Mouse (Mus musculus) hindbrain, postnatal 0 days (tissue): Measurements from ENCODE around the gene Apba3. TPM values are rescaled to one million over a fixed set of nuclear protein-coding genes. Genes with fewer than 3 reads are reported as not detected.

Source experiments
- ATAC-seq: fragments of 200-750 bp; cut with Nextera tagmentation; 2 replicates; pipeline ENCODE4 v1.8.0; 2017; ENCODE audit warnings: mild to moderate bottlenecking, moderate TSS enrichment, moderate library complexity
- DNase-seq: peaks from one replicate; pipeline ENCODE4 v3.0.0-alpha.2; 2015; ENCODE audit warnings: low spot score
- H3K27ac ChIP-seq: fragments of 300-500 bp; sonication (generic); 2 replicates; pipeline ENCODE4 v1.5.1; 2014; ENCODE audit warnings: mild to moderate bottlenecking
- H3K27me3 ChIP-seq: fragments of 300-500 bp; sonication (generic); 2 replicates; pipeline ENCODE4 v1.6.1; 2014; ENCODE audit warnings: low read length, mixed read lengths; ENCODE audit not compliant: insufficient read depth
- H3K36me3 ChIP-seq: fragments of 300-500 bp; sonication (generic); 2 replicates; pipeline ENCODE4 v1.6.1; 2014; ENCODE audit warnings: low read length, mixed read lengths; ENCODE audit not compliant: insufficient read depth
- H3K4me1 ChIP-seq: fragments of 300-500 bp; sonication (generic); 2 replicates; pipeline ENCODE4 v1.6.1; 2014; ENCODE audit warnings: antibody characterized with exemption, low read length, mixed read lengths; ENCODE audit not compliant: insufficient read depth
- H3K4me2 ChIP-seq: fragments of 300-500 bp; sonication (generic); 2 replicates; pipeline ENCODE4 v1.6.1; 2014; ENCODE audit warnings: low read depth, mild to moderate bottlenecking, low read length, moderate library complexity, mixed read lengths
- H3K4me3 ChIP-seq: fragments of 300-500 bp; sonication (generic); 2 replicates; pipeline ENCODE4 v1.5.1; 2014; ENCODE audit warnings: low read length
- H3K9ac ChIP-seq: fragments of 300-500 bp; sonication (generic); replicated peaks from 2 replicates; pipeline ENCODE4 v1.6.1; 2014; ENCODE audit warnings: mild to moderate bottlenecking, low read length, moderate library complexity, mixed read lengths
- H3K9me3 ChIP-seq: fragments of 300-500 bp; sonication (generic); 2 replicates; pipeline ENCODE4 v1.6.1; 2016; ENCODE audit warnings: low read length, mixed read lengths
- CTCF ChIP-seq: IDR thresholded peaks from 2 replicates; pipeline ENCODE4 v1.5.1; 2016; ENCODE audit warnings: antibody characterized with exemption, control low read depth, low read depth
- WGBS: fragments of 180-500 bp; shearing (Covaris S2); extraction: QIAGEN DNeasy Blood & Tissue Kit; methylation state at CpG from one replicate; pipeline ENCODE4 v1.1.7; 2014; 5-methylcytosine and 5-hydroxymethylcytosine counted together
- polyA plus RNA-seq: library from polyadenylated mRNA; unstranded; fragments of >200 nt; fragmentation: Nextera tagmentation; extraction: Ambion mirVana; gene quantifications from 2 replicates; pipeline ENCODE4 v1.2.1, GENCODE M21; 2015
- total RNA-seq: library from RNA; depleted of rRNA; stranded (reverse); fragments of >200 nt; gene quantifications from 2 replicates; pipeline ENCODE4 v1.2.3, GENCODE M21; 2014

Gene Apba3
- total and polyA plus RNA-seq, 2 experiments from 2014 or later, result 24.0 to 63.6 TPM

DNA sequence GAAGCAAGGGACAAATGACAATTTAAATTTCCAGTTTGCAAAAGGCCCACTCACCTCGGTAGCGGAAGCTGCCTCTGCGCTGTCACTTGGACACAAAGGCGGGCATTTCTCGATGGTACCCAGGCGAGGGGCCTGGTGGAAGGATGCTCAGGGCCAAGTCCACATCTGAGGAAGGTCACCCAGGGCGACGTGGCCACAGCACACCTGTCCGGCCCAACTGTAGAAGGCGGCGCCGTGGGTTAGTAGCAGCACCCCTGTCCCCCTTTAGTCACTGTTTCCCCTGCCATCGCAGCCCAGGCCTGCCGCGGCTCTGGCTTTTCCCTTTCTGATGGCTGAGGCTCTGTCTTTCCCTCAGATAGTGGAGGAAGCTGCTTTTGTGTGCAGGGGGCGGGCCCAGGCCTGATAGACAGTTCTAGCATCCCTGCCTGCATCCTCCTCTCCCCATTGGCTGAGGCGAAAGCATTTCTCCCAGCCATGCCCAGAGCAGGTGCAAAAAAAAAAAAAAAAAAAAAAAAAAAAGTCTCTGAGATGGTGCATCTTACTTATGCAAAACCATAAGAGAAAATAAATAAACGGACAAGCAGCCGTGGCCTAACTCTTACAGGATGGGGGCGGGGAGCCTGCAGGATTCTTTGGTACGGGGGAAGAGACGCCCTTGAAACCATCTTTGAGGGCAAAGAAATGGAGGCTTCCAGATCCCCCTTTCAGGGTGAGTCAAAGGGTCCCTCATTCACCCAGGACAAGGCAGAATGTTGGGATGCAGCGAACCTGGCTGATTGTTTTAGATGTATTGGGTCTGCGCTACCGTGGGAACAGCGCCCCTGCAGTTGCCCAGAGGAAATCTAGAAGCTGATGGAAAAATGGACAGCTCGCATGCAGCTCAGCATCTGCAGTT lies 36.1 kb upstream of the Apba3 start, which contains the start of gene Atcay:
Gene Atcay, minus strand, starts transcription at position 396 of the 895 bp plus-strand sequence.
- H3K4me2 ChIP-seq, result peak within 1 kb of the TSS; percentile 66
- peak within 1 kb of the TSS; percentile 94 for H3K27ac ChIP-seq
- H3K27me3 ChIP-seq, result no peaks in the 10 kb centered on the region
- DNase-seq (peak; percentile 90), ATAC-seq (peak; percentile 84)
- H3K4me1 ChIP-seq, result peaks cover 19% of the 10 kb centered on the region
- H3K36me3 ChIP-seq, result no peaks in the 10 kb centered on the region
- peak within 1 kb of the TSS; percentile 86 for H3K9ac ChIP-seq
- TF ChIP-seq CTCF, result peak; percentile 78
- no peaks in the 10 kb centered on the region for H3K9me3 ChIP-seq
- H3K4me3 ChIP-seq, result peak within 1 kb of the TSS; percentile 61
- WGBS, result 2% methylated on average over 27 of the region's 27 CpGs

DNA sequence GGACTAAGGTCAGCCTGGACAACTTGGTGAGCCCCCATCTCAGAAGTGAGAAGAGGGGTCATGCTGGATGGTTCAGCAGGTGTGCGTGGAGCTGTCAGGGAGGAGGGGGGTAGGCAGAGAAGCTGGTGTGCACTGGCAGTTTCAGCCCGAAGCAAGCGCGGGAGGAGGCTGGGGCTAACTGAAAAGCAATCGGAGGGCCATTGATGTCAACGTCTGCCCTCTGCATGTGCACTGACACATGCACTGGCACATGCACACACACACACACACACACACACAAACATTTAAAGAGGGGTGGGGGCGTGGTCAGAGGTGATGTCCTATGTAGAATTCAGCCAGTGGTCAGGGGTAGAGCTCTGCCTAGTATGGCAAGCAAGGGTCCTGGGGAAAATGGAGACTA lies 35.3 kb upstream of the Apba3 start:
- ATAC-seq, result no peak

DNA sequence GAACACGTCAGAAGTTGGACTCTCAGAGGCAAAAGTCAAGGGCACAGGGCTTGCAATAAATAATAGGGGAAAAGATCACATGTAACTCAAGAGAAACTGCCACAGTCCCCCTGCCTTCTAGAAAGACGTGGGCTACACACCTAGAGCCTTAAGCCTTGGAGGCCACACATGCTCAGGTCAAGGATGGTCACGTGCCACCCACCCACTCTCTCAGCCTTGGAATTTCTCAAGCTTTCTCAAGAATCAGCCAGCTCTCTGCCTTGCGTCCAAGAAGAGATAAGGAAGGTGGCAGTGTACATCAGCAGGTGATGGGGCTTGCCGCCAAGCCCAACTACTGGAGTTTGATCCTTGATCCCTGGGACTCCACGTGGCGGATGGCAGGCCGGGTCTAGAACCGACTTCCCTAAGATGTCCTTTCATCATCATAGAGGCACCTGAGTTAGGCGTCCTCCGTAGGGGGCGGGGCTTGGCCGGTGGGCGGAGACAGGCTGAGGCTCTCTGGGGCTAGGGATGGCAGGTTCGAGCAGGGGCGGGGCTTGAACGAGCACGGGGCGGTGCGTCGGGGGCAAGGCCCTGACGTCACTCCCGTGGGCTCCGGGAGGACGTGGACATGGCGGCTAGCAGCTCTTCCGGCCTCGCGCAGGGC lies 34.1 kb upstream of the Apba3 start, which contains the start of gene Zfr2:
Gene Zfr2, plus strand, starts transcription at position 576 of the 646 bp plus-strand sequence.
- WGBS, result 9% methylated on average over 29 of the region's 29 CpGs
- ATAC-seq, result peak; percentile 86

More for the DNA sequence above, 35.3 kb upstream of the Apba3 start:
- WGBS, result 41% methylated on average over 7 of the region's 7 CpGs
- no peaks in the 10 kb centered on the region for H3K27me3 ChIP-seq
- peak overlapping the region; percentile 61 for H3K4me3 ChIP-seq
- peak overlapping the region; percentile 66 for H3K4me2 ChIP-seq
- no peaks in the 10 kb centered on the region for H3K36me3 ChIP-seq
- no peaks in the 10 kb centered on the region for H3K9me3 ChIP-seq
- DNase-seq, result no peak
- H3K27ac ChIP-seq, result peak overlapping the region; percentile 94; the same call in 1 of the 2 replicates
- H3K4me1 ChIP-seq, result peaks cover 19% of the 10 kb centered on the region
- H3K9ac ChIP-seq, result peak overlapping the region; percentile 86; the same call in 1 of the 2 replicates
- TF ChIP-seq CTCF, result no peak

DNA sequence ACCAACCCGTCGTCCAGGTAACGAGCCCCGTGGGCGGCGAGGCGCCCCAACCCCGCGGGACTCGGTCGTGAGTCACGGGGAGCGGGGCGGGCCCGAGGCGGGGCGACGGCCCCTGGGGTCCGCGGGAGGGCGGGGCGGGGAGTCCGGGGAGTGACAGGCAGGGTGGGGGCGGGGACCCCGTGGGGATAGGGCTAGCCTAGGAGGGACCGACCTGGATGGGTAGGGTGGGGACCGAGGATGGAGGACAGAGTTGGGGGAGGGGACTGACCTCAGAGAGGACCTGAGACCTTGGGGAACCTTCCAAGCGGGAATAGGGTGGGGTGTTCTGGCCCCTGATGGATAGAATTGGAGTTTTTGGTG lies 33.6 kb upstream of the Apba3 start:
- TF ChIP-seq CTCF, result no peak
- ATAC-seq (peak; percentile 64; the same call in 1 of the 2 replicates), DNase-seq (no peak)
- Histone ChIP-seq H3K9me3 (no peaks in the 10 kb centered on the region), H3K4me3 (peak overlapping the region; percentile 52), H3K4me2 (peak overlapping the region; percentile 70), H3K27ac (peak overlapping the region; percentile 62), H3K9ac (peak overlapping the region; percentile 63), H3K27me3 (no peaks in the 10 kb centered on the region), H3K36me3 (no peaks in the 10 kb centered on the region), H3K4me1 (peaks cover 19% of the 10 kb centered on the region)
- under 1% methylated on average over 27 of the region's 28 CpGs for WGBS

More for the DNA sequence above, 34.1 kb upstream of the Apba3 start, which contains the start of gene Zfr2:
- no peak for TF ChIP-seq CTCF
- Histone ChIP-seq H3K4me2 (peak within 1 kb of the TSS; percentile 70), H3K9ac (peak within 1 kb of the TSS; percentile 63), H3K27ac (peak within 1 kb of the TSS; percentile 94), H3K36me3 (no peaks in the 10 kb centered on the region), H3K9me3 (no peaks in the 10 kb centered on the region), H3K27me3 (no peaks in the 10 kb centered on the region), H3K4me1 (peaks cover 19% of the 10 kb centered on the region), H3K4me3 (peak within 1 kb of the TSS; percentile 52)
- peak; percentile 94 for DNase-seq

DNA sequence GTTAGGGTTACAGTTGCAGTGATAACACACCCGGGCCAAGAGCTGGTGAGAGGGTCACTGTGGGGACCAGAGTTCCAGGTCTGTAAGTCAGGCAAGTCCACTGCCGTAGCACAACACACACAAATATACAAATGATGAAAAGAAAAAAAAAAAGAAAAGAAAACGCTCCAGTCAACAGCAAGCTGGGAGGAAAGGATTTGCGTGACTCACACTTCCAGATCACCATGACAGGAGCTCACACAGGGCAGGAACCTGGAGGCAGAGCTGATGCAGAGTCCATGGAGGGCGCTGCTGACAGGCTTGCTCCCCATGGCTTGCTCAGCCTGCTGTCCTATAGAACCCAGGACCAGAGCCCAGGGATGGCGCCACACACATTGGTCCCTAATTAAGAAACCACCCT lies 32.6 kb upstream of the Apba3 start:
- H3K9ac ChIP-seq, result peak overlapping the region; percentile 63; the same call in 1 of the 2 replicates
- DNase-seq, result no peak
- no peak for ATAC-seq
- H3K4me1 ChIP-seq, result peaks cover 12% of the 10 kb centered on the region
- H3K4me3 ChIP-seq, result no peak overlapping the region
- no peak overlapping the region for H3K27ac ChIP-seq
- H3K9me3 ChIP-seq, result no peaks in the 10 kb centered on the region
- H3K36me3 ChIP-seq, result no peaks in the 10 kb centered on the region
- H3K27me3 ChIP-seq, result no peaks in the 10 kb centered on the region
- TF ChIP-seq CTCF, result no peak
- WGBS, result 86% methylated on average over 6 of the region's 6 CpGs
- peak overlapping the region; percentile 70 for H3K4me2 ChIP-seq

DNA sequence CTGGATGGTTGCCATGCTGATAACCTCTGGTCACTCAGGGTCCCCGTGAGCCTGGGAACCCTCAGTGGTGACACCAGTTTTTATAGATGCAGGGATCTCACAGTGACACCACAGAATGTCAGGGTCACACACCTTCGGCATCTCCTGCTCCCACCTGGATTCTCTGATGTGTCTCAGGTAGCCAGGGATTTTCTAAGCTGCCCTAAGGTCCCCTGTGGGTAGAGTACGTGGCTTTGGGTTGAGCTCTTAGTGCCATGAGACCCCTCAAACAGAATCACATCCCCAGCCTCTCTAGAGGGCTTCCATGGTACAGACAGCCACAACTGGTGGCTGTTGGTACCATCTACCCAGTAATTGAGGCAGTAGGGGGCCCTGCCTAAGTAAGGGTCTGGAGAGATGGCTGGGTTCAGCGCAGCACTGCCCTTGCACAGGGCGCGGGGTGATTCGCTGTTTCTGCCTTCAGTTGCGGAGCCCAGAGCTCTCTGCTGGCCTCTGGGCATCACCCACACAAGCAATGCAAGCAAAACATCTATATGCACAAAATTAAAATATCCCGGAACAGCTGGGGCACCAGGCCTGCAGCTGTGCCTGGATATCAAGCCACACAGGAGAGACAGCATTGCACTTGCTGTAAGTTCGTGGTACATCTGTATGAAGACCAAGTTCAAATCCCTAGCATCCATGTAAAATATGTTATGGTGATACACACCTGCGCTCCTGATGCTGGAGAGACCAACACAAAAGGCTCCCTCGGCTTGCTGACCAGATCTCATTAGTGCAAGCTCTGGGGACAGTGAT lies 30.1 kb upstream of the Apba3 start:
- Histone ChIP-seq H3K9me3 (no peaks in the 10 kb centered on the region), H3K27me3 (no peaks in the 10 kb centered on the region), H3K9ac (no peak overlapping the region), H3K4me2 (no peak overlapping the region), H3K27ac (no peak overlapping the region), H3K4me3 (no peak overlapping the region), H3K4me1 (peaks cover 7% of the 10 kb centered on the region; the same call in 1 of the 2 replicates), H3K36me3 (no peaks in the 10 kb centered on the region)
- DNase-seq, result no peak
- no peak for TF ChIP-seq CTCF
- ATAC-seq, result no peak
- WGBS, result 83% methylated on average over 12 of the region's 12 CpGs
